Mouse (Mus musculus): ENCODE data around the gene Ggct. TPM values are rescaled to one million over a fixed set of nuclear protein-coding genes. Genes with fewer than 3 reads are reported as not detected.

Ggct gene
- polyA plus RNA-seq, 1 experiment from 2014 or later: 24.1 TPM

- Histone ChIP-seq H3K4me3 (replicated peaks) (no peak overlapping the region), H3K4me2 (replicated peaks) (no peak overlapping the region), H3K27ac (replicated peaks) (no peak overlapping the region), H3K9ac (no peak overlapping the region), H3K9me3 (replicated peaks) (no peaks in the 10 kb centered on the region), H3K4me1 (no peaks in the 10 kb centered on the region), H3K27me3 (no peaks in the 10 kb centered on the region), H3K36me3 (0 out of 2 replicates have a peak, but pooled peaks cover 7% of the 10 kb centered on the region)
- ATAC-seq (ENCODE audit: insufficient number of reproducible peaks, low FRiP score, low TSS enrichment, low read depth): no peak
- WGBS: 64% methylated on average over 5 of the region's 5 CpGs
Measured at GRCm38 (mm10) chr6:54933216-54933615, 59.5 kb downstream of the Ggct start.

Other genes starting within 250 kb of the Ggct start
- 3.9 and 4.5 TPM in 2 replicates for gene Znrf2, start 176.0 kb downstream of the Ggct start, polyA plus RNA-seq (2015; fragmentation: Nextera tagmentation; extraction: Ambion mirVana)
- 8.8 and 10.6 TPM in 2 replicates for gene Nod1, start 20.3 kb downstream of the Ggct start, polyA plus RNA-seq (2015; fragmentation: Nextera tagmentation; extraction: Ambion mirVana)
- gene Gars, start 45.1 kb upstream of the Ggct start, polyA plus RNA-seq (2015; fragmentation: Nextera tagmentation; extraction: Ambion mirVana): 131 and 134 TPM in 2 replicates
- 0.34 and 0.40 TPM in 2 replicates for gene Crhr2, start 140.1 kb upstream of the Ggct start, polyA plus RNA-seq (2015; fragmentation: Nextera tagmentation; extraction: Ambion mirVana)
- 5.2 and 9.8 TPM in 2 replicates for gene Inmt, start 182.1 kb upstream of the Ggct start, polyA plus RNA-seq (2015; fragmentation: Nextera tagmentation; extraction: Ambion mirVana)
- 16.5 and 21.4 TPM in 2 replicates for gene Mindy4, start 210.4 kb upstream of the Ggct start, polyA plus RNA-seq (2015; fragmentation: Nextera tagmentation; extraction: Ambion mirVana)

Measured in embryonic facial prominence, embryonic 15.5 days (tissue).